Mouse (Mus musculus) heart, adult 2 months (tissue): ENCODE results near the gene Il22ra1.

ENCODE experiments used
- CTCF ChIP-seq: fragments of 200-600 bp; IDR thresholded peaks from 2 replicates; pipeline ENCODE4 v1.8.1; 2022; ENCODE audit warnings: antibody characterized with exemption, mild to moderate bottlenecking, moderate library complexity
- EP300 ChIP-seq: fragments of 200-500 bp; IDR thresholded peaks from 2 replicates; pipeline ENCODE4 v1.6.1; 2011; ENCODE audit warnings: low read depth, low read length, control low read depth; ENCODE audit not compliant: insufficient read depth
- POLR2A ChIP-seq: fragments of 200-500 bp; IDR thresholded peaks from 2 replicates; pipeline ENCODE4 v1.6.1; 2011; ENCODE audit warnings: mild to moderate bottlenecking, low read depth, low read length, control low read depth; ENCODE audit not compliant: insufficient read depth

DNA sequence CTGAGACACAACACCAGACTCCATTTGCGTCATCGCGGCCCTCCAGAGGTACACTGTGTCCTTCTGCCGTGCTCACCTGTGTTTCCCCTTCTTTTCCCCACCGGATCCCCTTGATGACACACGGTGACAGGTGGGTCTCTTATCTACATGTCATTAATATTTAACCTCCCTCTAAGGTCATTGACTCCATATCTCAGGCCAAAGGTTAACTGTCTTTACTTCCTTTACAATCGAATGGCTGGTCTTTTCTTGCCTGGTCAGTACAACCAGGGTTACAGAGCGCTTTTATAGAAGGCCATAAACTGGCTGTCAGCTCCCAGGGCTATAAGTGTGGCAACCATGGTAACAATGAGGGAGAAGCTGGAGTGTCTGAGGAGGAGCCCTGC, 24.8 kb downstream of the Il22ra1 start:
- TF ChIP-seq POLR2A, result no peak
- no peak for TF ChIP-seq CTCF
- TF ChIP-seq EP300, result no peak
